Mouse (Mus musculus): ENCODE measurements around the gene Sh3tc1.

The Sh3tc1 gene

GRCm38 (mm10) chr5:35755131-35755733 lies 15.4 kb upstream of the Sh3tc1 start:
- peak; percentile 95 for DNase-seq (ENCODE audit: low read depth, low spot score)

GRCm38 (mm10) chr5:35751016-35751415 lies 11.2 kb upstream of the Sh3tc1 start:
- peak; percentile 61 for DNase-seq (ENCODE audit: low read depth, low spot score)

GRCm38 (mm10) chr5:35750026-35750425 lies 10.2 kb upstream of the Sh3tc1 start:
- DNase-seq (ENCODE audit: low read depth, low spot score), result no peak

- DNase-seq (ENCODE audit: low read depth, low spot score), result peak; percentile 72
Observed at GRCm38 (mm10) chr5:35749416-35749815, 9.6 kb upstream of the Sh3tc1 start.

- peak; percentile 84 for DNase-seq (ENCODE audit: low read depth, low spot score)
Observed at GRCm38 (mm10) chr5:35746910-35747309, 7.1 kb upstream of the Sh3tc1 start.

DNA sequence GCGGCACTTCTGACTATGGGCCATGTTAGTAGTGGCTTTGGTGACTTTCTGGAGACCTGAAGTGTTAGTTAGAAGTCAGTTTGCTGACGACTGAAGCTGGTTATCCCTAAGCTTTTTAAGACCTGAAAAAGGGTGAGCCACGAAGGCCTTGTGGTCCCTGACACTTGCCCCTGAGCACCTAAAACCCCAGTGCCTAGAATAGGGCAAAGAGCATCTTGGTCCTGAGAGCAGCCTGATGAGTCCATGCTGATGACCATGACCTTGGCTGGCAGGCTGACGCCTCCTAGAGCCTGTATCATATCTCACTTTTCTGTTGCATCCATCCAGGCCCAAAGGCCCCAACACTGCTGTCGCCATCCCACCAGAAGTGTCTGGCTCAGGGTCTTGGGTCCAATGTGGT lies 5.6 kb upstream of the Sh3tc1 start:
- no peak for DNase-seq (ENCODE audit: low read depth, low spot score)

DNA sequence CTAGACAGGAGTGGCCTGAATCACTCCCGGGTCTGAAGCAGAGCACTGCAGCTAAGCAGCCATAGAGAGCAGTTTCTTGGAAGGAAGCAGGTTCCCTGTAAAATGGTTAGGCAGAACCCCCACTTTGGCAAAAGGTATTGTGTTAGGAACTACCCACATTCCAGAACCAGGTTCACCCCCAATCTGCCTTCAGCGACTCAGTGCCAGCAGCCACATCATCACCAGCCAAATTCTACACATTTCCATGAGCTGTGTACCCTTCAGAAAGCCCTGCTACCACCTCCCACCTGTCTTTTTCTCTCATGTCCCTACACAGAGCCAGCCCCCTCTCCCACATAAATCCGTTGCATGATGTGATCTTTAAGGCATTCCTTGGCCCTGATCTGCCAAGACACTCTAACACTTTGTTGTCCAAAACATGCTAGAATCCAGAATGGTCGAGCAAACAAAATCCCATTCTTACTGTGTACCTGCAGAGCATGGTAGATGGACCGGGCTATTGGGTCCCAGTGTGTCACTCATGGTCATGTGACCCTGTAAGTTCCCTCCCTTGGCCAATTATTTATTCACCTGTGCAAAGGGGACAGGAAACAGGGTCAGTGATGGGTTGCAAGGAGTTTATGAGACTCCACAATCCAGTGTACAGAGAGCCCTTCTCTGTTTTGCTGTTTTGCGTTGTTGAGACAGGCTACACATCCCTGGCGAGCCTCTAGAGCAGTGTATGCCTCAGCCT lies 4.4 kb upstream of the Sh3tc1 start:
- DNase-seq (ENCODE audit: low read depth, low spot score), result no peak

- no peak for DNase-seq (ENCODE audit: low read depth, low spot score)
Observed at GRCm38 (mm10) chr5:35743238-35743951, 3.6 kb upstream of the Sh3tc1 start.

GRCm38 (mm10) chr5:35741225-35741820 lies 1.5 kb upstream of the Sh3tc1 start:
- DNase-seq (ENCODE audit: low read depth, low spot score), result no peak

GRCm38 (mm10) chr5:35740716-35741115 lies 929 bp upstream of the Sh3tc1 start:
- DNase-seq (ENCODE audit: low read depth, low spot score), result no peak

- no peak for DNase-seq (ENCODE audit: low read depth, low spot score)
Observed at GRCm38 (mm10) chr5:35739005-35739404, 782 bp downstream of the Sh3tc1 start.

- DNase-seq (ENCODE audit: low read depth, low spot score), result no peak
Observed at GRCm38 (mm10) chr5:35737231-35737901, 2.4 kb downstream of the Sh3tc1 start.

- no peak for DNase-seq (ENCODE audit: low read depth, low spot score)
Observed at GRCm38 (mm10) chr5:35733523-35733922, 6.3 kb downstream of the Sh3tc1 start.

GRCm38 (mm10) chr5:35731006-35731405 lies 8.8 kb downstream of the Sh3tc1 start:
- no peak for DNase-seq (ENCODE audit: low read depth, low spot score)

GRCm38 (mm10) chr5:35730552-35730951 lies 9.2 kb downstream of the Sh3tc1 start:
- DNase-seq (ENCODE audit: low read depth, low spot score), result no peak

GRCm38 (mm10) chr5:35729844-35730243 lies 9.9 kb downstream of the Sh3tc1 start:
- DNase-seq (ENCODE audit: low read depth, low spot score), result no peak

- DNase-seq (ENCODE audit: low read depth, low spot score), result no peak
Observed at GRCm38 (mm10) chr5:35728957-35729460, 10.8 kb downstream of the Sh3tc1 start.

- no peak for DNase-seq (ENCODE audit: low read depth, low spot score)
Observed at GRCm38 (mm10) chr5:35728344-35728956, 11.3 kb downstream of the Sh3tc1 start.

- no peak for DNase-seq (ENCODE audit: low read depth, low spot score)
Observed at GRCm38 (mm10) chr5:35727447-35727846, 12.3 kb downstream of the Sh3tc1 start.

- no peak for DNase-seq (ENCODE audit: low read depth, low spot score)
Observed at GRCm38 (mm10) chr5:35725840-35726239, 13.9 kb downstream of the Sh3tc1 start.

DNA sequence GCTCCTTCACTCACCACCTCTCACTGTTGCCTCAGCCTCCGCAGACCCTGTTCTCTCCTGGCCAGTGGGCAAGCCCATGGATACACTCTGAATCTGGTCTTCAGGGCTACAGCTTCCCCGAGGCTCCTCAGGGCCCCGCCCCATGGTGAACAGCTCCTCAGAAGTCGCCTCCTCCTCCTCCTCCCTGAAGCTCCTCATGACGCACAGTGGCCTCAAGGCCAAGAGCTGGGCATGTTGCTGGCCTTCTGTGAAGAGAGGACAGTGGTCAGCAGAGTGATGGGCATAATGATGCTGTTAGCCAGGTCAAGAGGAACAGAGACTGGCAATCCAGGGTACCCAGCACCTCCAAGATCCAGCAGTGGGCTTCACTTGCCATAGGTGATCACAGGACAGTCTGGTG lies 15.9 kb downstream of the Sh3tc1 start:
- DNase-seq (ENCODE audit: low read depth, low spot score), result no peak
